Mouse (Mus musculus): ENCODE measurements around the gene Kiz. TPM values are rescaled to one million over a fixed set of nuclear protein-coding genes. Genes with fewer than 3 reads are reported as not detected.

Kiz gene
- total RNA-seq, 2 experiments from 2014 or later = 27.1 to 30.8 TPM

GRCm38 (mm10) chr2:146975024-146975423 lies 119.4 kb downstream of the Kiz start:
- no peak for DNase-seq (ENCODE audit: low spot score in 2 of 2)

GRCm38 (mm10) chr2:146975453-146976028 lies 119.9 kb downstream of the Kiz start:
- DNase-seq (ENCODE audit: low spot score in 2 of 2) = no peak

- no peak for DNase-seq (ENCODE audit: low spot score in 2 of 2)
Measured at GRCm38 (mm10) chr2:146982786-146983185, 127.1 kb downstream of the Kiz start.

DNA sequence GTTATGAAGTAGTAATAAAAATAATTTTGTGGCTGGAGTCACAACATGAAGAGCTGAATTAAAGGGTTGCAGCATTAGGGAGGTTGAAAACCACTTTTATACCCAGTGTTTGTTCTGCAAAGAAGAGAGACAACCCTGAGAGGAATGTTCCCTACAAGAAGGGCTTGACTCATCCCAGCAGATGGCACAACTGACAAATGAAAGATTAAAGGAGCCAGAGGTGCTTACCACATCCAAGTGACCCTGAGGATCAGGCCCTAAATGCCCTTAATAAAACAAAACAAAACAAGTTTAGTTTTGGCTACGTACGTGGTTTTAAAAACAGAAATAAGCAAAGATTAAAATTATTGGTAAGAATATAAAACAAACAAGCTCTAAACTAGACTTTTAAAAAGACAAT lies 129.2 kb downstream of the Kiz start:
- DNase-seq (ENCODE audit: low spot score in 2 of 2) = no peak

DNA sequence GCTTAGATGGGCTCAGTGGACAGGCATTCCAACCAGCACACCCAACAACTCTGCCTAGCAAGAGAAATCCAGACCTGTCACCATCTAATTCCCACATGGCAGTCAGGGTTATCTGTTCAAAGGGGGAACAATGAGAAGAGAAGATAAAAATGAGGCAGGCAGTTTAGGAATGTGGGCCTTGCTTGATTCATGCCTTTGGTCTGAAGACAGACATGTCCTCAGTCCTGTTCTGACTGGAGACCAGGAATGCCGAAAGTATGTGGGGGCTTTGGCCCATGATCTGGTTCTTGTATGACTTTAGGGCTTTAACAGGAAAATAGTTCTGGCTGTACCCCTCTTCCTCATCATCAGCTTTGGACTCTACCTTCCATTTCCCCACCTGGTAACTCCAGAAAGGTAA lies 130.1 kb downstream of the Kiz start:
- no peak for DNase-seq (ENCODE audit: low spot score in 2 of 2)

DNA sequence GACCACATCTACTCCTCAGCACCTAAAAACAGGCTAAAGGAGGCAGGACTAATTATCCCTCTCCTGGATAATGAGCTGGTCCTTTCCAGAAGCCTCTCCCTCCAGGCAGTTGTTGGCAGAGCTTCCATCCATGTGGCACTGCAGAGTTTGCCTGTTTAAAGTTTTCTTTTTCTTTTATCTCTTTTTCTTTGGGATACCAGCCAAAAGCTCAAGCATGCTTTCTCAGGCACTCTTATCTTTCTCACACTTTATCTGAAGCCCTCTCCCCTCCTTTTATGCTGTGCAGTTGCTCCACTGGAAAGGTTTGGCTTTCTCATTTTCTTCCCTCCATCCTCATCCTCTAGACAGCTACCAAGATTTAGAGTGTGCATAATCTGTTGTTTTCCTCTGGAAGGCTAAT lies 130.8 kb downstream of the Kiz start:
- DNase-seq (ENCODE audit: low spot score in 2 of 2) = no peak

DNA sequence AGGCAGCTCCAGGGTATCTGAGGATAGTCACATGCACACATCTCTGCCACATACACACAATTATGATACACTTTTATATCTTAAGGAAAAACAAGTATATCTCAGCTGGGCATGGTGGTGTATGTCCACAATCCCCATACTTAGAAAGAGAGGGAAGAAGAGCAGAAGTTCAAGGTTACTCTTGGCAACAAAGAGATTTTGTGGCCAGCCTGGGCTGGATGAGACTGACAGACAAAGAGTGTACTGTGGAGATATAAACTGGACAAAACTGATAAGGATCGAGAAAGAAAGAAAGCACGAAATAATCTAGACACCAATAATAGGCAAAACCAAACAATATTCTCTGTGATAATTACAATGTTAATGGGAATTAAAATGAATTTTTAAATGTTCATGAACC lies 151.6 kb downstream of the Kiz start:
- DNase-seq (ENCODE audit: low spot score in 2 of 2) = no peak

DNA sequence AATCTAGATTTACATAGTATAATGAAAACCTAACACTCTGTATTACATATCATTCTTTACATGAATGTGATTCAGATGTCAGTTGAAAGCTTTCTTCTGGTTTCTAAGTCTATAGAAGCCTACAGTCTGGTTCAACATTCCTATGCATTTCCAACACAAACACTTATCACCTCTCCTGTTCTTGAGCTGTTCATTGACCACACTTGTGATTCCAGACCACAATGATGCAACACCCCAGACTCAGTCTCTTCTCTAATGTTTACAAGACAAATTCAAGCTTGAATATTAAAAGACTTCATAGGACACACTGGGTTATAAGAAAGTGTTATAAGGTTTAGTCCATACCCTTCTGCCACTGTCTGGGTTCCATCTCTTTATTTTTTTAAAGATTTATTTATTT lies 153.4 kb downstream of the Kiz start:
- no peak for DNase-seq (ENCODE audit: low spot score in 2 of 2)

DNA sequence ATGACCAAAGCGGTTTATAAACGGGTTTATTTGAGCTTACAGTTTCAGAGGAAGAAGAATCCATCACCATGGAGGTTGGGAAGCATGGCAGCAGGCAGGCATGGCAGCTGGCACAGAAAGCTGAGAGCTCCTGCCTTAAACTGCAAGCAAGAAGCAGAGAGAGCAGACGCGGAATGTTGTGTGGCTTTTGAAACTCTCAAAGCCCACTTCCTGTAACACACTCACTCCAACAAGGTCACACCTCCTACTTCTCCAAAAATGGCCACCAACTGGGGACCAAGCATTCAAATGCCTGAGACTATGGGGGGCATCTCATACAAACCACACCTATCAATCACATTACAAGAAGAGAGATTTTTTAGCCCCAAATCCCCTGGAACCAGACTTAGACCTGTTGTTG lies 154.5 kb downstream of the Kiz start:
- no peak for DNase-seq (ENCODE audit: low spot score in 2 of 2)

DNA sequence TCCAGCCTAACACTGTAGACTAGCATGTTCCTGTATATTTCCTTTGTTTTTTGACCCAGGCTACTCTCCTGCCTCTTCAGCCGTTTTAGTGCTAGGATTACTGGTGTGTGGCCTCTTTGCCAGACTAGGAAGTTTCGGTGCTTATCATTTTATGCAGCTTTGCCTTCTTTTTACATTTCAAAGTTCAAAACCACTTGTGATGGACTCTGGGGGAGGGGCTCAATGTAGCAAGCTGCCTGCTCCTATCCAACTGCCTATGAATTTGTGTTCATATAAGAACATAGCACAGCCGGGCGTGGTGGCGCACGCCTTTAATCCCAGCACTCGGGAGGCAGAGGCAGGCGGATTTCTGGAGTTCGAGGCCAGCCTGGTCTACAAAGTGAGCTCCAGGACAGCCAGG lies 155.3 kb downstream of the Kiz start:
- no peak for DNase-seq (ENCODE audit: low spot score in 2 of 2)

- DNase-seq (ENCODE audit: low spot score in 2 of 2) = no peak
Measured at GRCm38 (mm10) chr2:147011474-147012140, 155.9 kb downstream of the Kiz start.

DNA sequence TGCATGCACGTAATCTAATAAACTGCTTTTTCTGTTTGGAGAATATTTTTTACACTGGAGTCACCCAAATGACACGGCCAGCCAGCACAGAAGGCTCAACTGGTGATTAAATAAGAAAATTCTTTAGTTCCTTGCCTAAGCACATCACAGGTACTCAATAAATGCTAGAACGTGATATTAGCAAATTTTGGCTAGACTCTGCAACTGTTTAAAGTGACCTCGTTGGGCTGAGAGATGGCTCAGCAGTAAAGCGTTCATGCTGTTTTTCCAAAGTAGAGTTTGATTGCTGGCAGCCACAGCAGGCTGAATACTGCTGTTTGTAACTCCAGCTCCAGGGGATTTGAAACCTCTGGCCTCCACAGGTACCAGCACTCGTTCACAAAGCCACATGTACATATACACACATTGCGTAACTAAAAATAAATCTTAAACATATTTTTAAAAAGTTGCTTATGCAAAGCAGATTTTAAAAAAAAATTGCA lies 156.5 kb downstream of the Kiz start:
- peak in 1 of 2 experiments; percentile 9 for DNase-seq (ENCODE audit: low spot score in 2 of 2)

GRCm38 (mm10) chr2:147012623-147013184 lies 157.0 kb downstream of the Kiz start, which contains the start of gene Xrn2:
Xrn2 (plus strand) TSS chr2:147012996.
- DNase-seq (ENCODE audit: low spot score in 2 of 2) = peak; percentile 83 to 95

DNA sequence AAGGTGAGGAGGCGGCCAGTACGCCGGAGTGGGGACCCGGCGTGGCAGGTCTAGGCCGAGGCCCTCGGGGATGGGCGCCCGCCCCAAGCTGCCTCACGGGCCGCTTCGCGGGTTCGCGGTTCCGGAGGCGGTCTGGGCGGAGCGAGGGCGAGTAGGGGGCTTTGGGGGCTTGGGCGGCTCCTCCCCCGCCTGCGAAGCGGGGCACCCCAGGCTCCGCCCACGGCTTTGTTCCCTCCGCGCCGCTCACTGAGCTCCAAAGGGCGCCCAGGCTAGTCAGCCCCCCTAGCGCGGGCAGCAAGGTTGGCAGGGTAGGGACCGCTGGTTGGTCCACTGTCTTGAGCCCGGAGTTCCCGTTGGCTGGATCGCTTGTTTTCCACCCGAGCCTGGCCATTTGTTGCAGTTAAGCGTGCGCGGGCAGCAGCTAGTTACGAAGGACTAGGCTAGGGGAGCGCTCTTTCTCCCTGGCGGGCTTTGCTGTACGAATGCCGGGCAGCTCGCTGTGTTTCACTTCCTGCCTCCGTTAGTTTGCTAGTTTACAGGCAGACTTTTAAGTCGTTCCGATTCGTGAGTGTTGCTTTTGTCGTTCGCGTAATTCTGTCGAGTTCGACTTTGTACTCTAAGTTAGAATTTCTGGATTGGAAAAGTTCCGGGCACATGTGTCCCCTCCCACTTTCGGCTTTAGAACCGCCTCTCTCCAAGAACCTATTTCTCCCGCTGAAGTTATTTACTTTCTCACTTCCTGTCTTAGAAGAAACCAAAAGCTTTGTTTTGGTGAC lies 157.7 kb downstream of the Kiz start:
- peak; percentile 33 to 75 for DNase-seq (ENCODE audit: low spot score in 2 of 2)

- DNase-seq (ENCODE audit: low spot score in 2 of 2) = no peak
Measured at GRCm38 (mm10) chr2:147014101-147014886, 158.6 kb downstream of the Kiz start.

Other genes with a start within 250 kb of the Kiz start
- 10 to 100 TPM; 38.6 to 47.5 TPM for gene Xrn2, start 157.1 kb downstream of the Kiz start, total RNA-seq (2021)
- not detected for gene Nkx2-4, start 229.6 kb downstream of the Kiz start, total RNA-seq (2021)

All from gastrocnemius, postnatal 4 days (tissue).